Mouse (Mus musculus): ENCODE measurements around the gene Tyk2. TPM values are rescaled to one million over a fixed set of nuclear protein-coding genes. Genes with fewer than 3 reads are reported as not detected.

Gene Tyk2
- polyA plus RNA-seq (2016; fragmentation: Nextera tagmentation; extraction: Ambion mirVana), result 15.3 and 15.5 TPM in 2 replicates

DNA sequence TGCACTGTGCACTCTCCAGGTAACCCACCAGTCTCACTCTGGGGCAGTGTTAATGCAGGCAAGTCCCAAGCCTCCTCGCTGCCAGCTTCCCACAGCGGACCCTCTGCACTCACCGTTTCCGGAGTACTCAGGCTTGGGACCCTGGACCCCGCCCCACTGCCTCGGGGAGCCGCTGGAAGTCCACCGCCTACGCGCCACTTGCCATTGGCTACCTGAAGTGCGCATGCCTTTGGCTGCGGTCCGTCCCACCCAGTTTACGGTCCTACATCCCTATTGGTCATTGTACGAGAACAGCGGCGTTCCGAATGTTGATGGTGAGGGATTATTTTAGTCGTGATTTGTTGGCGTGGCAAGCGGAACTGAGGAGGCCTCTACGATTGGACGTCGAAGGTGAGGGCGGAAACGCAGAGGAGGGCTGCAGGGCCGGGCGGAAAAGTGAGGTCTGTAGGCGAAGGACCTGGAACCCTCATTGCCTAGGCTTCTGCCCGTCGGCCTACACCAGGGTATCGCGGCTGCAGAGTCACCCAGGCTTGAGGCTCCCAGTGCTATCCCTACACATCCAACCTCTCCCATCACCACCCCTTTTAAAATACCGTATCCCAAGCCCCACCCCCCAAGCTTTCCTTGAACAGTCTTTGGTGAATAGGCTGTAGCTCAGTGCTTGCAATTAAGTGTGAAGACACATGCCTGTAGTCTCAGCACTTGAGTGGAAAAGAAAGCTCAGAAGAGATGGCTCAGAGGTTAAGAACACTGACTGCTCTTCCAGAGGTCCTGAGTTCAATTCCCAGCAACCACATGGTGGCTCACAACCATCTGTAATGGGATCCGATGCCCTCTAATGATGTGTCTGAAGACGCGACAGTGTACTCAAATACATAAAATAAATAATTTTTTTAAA lies at the start of gene Tyk2:
Gene Tyk2, minus strand, starts transcription at position 185 of the 898 bp plus-strand sequence.
- peak within 1 kb of the TSS; percentile 81 for H3K27ac ChIP-seq
- 6% methylated on average over 37 of the region's 37 CpGs for WGBS

DNA sequence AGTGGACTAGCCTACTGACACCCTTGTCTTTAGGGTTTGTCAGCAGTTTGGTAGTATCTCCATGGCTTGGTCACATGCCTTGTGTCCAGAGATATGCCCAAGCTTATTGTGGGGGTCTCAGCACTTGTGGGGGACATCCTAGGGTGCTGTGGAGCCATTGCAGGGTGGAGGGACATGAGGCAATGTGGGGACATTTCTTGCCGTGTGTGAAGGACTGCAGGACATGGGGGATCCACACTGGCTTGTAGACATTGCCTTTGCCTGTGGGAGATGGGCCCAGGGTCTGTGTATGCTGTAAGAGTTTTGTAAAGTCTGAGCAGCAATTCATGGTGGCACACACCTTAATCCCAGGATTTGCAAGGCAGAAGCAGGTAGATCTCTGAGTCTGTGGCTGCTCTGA lies 49.8 kb upstream of the Tyk2 start:
- Histone ChIP-seq H3K27ac (no peak overlapping the region), H3K4me3 (no peak overlapping the region), H3K36me3 (no peaks in the 10 kb centered on the region), H3K27me3 (ENCODE audit: insufficient read depth, poor library complexity, severe bottlenecking) (peaks cover 63% of the 10 kb centered on the region), H3K4me1 (replicated peaks) (peaks cover 20% of the 10 kb centered on the region), H3K9me3 (no peaks in the 10 kb centered on the region)
- no peak for DNase-seq (ENCODE audit: low spot score)
- 56% methylated on average over 1 of the region's 1 CpGs for WGBS

More for the DNA sequence above, at the start of gene Tyk2:
- no peaks in the 10 kb centered on the region for H3K27me3 ChIP-seq (ENCODE audit: insufficient read depth, poor library complexity, severe bottlenecking)
- H3K36me3 ChIP-seq, result peaks cover 12% of the 10 kb centered on the region
- DNase-seq (ENCODE audit: low spot score), result peak; percentile 95
- H3K4me3 ChIP-seq, result peak within 1 kb of the TSS; percentile 61
- peaks cover 17% of the 10 kb centered on the region for H3K4me1 ChIP-seq (replicated peaks)
- H3K9me3 ChIP-seq, result no peaks in the 10 kb centered on the region

DNA sequence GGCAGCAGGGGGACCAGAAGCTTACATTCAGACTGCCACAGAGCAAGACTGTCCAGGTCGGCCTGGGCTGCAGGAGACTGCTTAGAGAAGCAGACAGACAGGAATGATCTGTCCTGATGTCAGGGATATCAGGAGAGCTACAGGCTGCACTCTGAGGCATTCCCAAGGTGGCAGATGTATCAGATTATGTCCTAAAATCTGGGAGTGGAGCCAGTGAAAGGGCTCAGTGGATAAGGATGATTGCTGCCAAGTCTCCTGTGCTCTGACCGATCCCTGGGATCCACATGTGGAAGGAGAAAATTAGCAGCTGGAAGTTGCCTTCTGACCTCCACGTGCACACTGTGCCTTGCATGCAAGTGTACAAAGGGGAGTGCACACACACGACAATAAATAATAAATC lies 49.4 kb upstream of the Tyk2 start:
- H3K9me3 ChIP-seq, result no peaks in the 10 kb centered on the region
- 65% methylated on average over 4 of the region's 4 CpGs for WGBS
- no peaks in the 10 kb centered on the region for H3K36me3 ChIP-seq
- no peak overlapping the region for H3K4me3 ChIP-seq
- peaks cover 20% of the 10 kb centered on the region for H3K4me1 ChIP-seq (replicated peaks)
- H3K27ac ChIP-seq, result no peak overlapping the region
- no peak for DNase-seq (ENCODE audit: low spot score)
- H3K27me3 ChIP-seq (ENCODE audit: insufficient read depth, poor library complexity, severe bottlenecking), result peaks cover 59% of the 10 kb centered on the region

DNA sequence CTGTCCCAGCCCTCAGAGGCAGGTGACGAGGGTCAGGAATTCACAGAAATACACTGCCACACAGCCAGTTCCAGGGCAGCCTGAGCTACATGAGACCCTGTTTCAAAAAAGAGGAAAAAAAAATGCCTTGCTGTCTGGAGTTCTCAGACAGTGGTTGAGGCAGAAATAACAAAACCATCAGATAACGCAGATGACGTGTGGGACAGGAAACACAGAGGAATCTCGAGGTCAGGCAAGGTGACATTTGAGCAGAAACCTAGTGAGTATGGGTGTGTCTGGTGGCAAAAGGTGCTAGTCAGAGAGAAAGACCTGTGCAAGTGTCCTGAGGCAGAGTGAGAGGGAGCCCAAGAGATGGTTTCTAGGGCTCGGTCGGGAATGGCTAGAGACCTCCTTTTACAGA lies 41.3 kb upstream of the Tyk2 start:
- Histone ChIP-seq H3K9me3 (no peaks in the 10 kb centered on the region), H3K36me3 (no peaks in the 10 kb centered on the region), H3K27me3 (ENCODE audit: insufficient read depth, poor library complexity, severe bottlenecking) (peaks cover 12% of the 10 kb centered on the region), H3K27ac (no peak overlapping the region), H3K4me1 (replicated peaks) (peaks cover 17% of the 10 kb centered on the region), H3K4me3 (no peak overlapping the region)
- 76% methylated on average over 6 of the region's 6 CpGs for WGBS
- no peak for DNase-seq (ENCODE audit: low spot score)

DNA sequence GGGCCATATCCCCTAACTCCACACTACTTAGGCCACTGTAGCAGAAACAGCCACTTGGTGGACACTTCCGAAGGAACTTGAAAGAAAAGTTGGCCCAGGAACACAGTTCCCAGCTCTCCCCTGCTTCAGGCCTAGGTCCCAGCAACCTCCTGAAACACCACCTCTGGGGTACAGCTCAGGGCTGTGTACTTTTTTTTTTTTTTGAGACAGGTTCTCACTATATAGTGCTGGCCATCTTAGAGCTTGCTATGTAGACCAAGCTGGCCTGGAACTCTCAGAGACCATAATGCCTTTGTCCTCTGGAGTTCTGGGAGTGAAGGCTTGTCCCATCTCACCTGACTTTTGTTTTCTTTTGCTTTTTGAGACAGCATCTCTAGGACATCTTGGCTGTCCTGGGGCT lies 38.1 kb upstream of the Tyk2 start:
- no peaks in the 10 kb centered on the region for H3K36me3 ChIP-seq
- DNase-seq (ENCODE audit: low spot score), result no peak
- 38% methylated on average over 1 of the region's 1 CpGs for WGBS
- H3K27ac ChIP-seq, result peak overlapping the region; percentile 71; the same call in 1 of the 2 replicates
- H3K9me3 ChIP-seq, result no peaks in the 10 kb centered on the region
- no peak overlapping the region for H3K4me3 ChIP-seq
- H3K27me3 ChIP-seq (ENCODE audit: insufficient read depth, poor library complexity, severe bottlenecking), result peaks cover 44% of the 10 kb centered on the region
- peaks cover 49% of the 10 kb centered on the region for H3K4me1 ChIP-seq (replicated peaks)

DNA sequence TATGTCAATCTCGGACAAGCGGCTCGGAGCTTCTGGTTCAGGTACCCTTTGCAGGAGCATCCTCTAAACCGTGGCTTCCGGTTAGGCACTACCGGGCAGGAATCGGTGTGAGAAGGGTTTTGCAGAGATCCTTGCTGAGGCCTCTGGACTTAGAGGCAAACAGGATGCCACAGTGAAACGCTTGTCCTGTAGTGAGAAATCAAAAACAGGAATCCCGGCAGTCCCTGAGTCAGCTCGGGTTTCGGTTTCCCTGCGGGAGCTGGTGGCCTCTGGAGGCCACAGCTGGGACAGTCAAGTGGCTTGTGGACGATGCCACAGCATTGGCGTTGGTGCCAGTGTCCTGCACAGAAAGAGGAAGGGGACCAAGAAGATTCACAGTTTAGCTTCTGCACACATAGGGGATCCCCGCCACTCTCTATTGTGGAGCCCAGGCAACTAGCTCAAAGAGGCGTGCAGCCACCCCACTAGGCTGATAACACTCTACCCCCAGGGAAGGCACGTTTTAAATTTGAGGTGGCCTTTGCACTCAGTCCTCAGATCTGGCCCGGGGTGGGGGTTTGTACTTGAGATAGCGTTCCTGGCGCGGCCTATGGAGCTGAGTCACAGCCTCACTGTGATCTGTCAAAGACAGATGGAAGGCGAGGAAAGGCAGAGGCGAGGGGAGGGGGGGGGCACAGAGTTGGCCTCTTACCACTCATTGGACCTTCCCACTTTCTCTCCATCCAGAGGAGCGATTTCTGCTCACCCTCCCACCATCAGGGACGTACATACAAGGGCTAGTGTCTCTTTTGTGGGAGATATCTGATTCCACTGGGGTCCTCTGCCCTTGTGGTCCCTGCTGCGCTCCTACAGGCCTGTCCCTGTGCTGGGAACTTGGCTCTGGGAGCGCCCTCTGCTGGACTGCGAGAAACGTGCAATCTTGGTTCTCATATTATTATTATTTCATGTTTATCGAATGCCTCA lies 37.4 kb upstream of the Tyk2 start:
- peak; percentile 82 for DNase-seq (ENCODE audit: low spot score)
- peaks cover 52% of the 10 kb centered on the region for H3K27me3 ChIP-seq (ENCODE audit: insufficient read depth, poor library complexity, severe bottlenecking)
- no peaks in the 10 kb centered on the region for H3K9me3 ChIP-seq
- H3K27ac ChIP-seq, result peak overlapping the region; percentile 71
- no peaks in the 10 kb centered on the region for H3K36me3 ChIP-seq
- H3K4me1 ChIP-seq (replicated peaks), result peaks cover 55% of the 10 kb centered on the region
- H3K4me3 ChIP-seq, result peak overlapping the region; percentile 29
- 11% methylated on average over 30 of the region's 30 CpGs for WGBS

DNA sequence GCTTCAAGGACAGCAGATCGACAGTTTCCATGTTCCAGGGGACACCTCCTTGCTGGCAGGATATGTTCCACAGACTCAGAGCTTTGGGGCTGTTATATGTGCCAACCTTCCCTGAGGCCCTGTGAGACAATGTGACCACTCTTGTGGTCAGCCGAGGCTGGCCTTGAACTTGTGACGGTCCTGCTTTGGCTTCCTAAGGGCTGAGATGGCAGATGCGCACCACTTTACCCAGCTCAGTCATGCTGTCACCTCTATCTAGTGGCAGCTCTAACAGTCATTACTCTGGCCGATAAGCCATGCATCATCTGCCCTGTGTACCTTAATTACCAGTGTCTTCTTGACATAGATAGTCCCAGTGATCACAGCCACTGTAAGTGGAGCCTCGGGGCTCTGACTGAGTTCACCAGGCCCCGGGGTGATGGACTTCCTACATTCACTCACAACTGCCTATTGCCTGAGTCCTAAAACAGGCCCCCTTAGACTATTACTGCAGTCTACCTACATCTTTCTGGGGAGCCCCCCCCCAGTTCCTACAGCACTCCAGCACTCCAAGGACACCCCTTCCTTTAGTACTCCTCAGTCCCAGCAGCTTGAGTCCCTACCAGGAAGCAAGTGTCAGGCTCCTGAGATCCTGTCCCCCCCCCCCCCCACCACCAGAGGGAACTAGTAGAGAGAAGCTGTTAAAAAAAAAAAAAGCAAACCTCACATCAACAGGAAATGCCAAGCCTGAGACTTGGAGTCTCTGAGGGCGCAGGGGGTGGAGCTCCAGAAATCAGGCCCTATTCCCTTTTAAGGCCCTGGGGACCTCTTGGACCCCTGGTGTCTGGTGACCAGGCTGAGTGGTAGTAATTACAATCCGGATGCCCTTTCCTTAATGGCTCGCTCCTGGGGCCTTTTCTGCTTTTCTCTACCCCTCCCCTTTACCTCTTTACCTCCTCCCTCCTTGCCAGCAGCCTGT lies 36.4 kb upstream of the Tyk2 start:
- Histone ChIP-seq H3K4me1 (replicated peaks) (peaks cover 55% of the 10 kb centered on the region), H3K27ac (peak overlapping the region; percentile 71), H3K9me3 (no peaks in the 10 kb centered on the region), H3K36me3 (no peaks in the 10 kb centered on the region), H3K27me3 (ENCODE audit: insufficient read depth, poor library complexity, severe bottlenecking) (peaks cover 62% of the 10 kb centered on the region), H3K4me3 (peak overlapping the region; percentile 29)
- DNase-seq (ENCODE audit: low spot score), result no peak
- 58% methylated on average over 10 of the region's 10 CpGs for WGBS

DNA sequence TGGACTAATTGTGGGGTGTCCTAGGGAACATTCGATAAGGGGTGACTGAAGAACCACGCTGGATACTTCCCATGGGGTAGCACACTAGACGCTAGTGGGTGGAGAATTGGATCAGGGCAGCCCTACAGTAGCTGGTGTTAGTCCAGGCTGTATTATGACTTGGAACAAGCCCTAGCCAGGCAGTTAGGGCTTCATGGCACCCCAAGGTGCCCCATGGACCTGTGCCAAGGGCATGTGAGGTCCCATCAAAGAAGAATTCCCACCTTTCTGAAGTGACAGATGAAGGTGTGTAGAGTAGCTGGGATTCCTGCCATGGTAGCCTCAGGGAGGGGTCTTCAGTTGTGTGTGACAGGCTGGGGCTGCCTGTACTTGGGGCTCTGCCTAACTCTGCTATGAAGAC lies 35.5 kb upstream of the Tyk2 start:
- Histone ChIP-seq H3K4me3 (peak overlapping the region; percentile 53), H3K36me3 (no peaks in the 10 kb centered on the region), H3K9me3 (no peaks in the 10 kb centered on the region), H3K27ac (peak overlapping the region; percentile 6; the same call in 1 of the 2 replicates), H3K27me3 (ENCODE audit: insufficient read depth, poor library complexity, severe bottlenecking) (peaks cover 71% of the 10 kb centered on the region), H3K4me1 (replicated peaks) (peaks cover 58% of the 10 kb centered on the region)
- no peak for DNase-seq (ENCODE audit: low spot score)
- 39% methylated on average over 3 of the region's 3 CpGs for WGBS

DNA sequence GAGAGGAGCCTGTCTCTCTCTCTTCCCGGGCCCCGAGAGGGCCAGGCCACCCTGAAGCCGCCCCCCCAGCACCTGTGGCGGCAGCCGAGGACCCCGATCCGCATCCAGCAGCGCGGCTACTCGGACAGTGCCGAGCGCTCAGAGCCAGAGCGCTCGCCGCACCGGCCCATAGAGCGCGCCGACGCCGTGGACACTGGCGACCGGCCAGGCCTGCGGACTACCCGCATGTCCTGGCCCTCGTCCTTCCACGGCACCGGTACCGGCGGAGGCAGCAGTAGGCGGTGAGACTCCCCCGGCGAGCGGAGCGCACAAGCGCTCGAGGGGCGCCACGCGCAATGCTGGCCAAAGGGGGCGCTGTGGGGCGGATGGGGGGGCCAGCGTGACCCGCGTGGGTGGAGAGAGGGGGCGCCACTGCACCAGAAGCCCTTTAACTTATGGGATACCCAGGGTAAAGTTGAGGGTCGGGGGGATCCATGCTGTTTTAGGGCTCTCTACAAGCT lies 35.0 kb upstream of the Tyk2 start:
- Histone ChIP-seq H3K36me3 (no peaks in the 10 kb centered on the region), H3K27me3 (ENCODE audit: insufficient read depth, poor library complexity, severe bottlenecking) (peaks cover 74% of the 10 kb centered on the region), H3K4me1 (replicated peaks) (peaks cover 63% of the 10 kb centered on the region), H3K4me3 (peak overlapping the region; percentile 53), H3K27ac (peak overlapping the region; percentile 68), H3K9me3 (no peaks in the 10 kb centered on the region)
- peak; percentile 59 for DNase-seq (ENCODE audit: low spot score)
- WGBS, result 1% methylated on average over 47 of the region's 47 CpGs

DNA sequence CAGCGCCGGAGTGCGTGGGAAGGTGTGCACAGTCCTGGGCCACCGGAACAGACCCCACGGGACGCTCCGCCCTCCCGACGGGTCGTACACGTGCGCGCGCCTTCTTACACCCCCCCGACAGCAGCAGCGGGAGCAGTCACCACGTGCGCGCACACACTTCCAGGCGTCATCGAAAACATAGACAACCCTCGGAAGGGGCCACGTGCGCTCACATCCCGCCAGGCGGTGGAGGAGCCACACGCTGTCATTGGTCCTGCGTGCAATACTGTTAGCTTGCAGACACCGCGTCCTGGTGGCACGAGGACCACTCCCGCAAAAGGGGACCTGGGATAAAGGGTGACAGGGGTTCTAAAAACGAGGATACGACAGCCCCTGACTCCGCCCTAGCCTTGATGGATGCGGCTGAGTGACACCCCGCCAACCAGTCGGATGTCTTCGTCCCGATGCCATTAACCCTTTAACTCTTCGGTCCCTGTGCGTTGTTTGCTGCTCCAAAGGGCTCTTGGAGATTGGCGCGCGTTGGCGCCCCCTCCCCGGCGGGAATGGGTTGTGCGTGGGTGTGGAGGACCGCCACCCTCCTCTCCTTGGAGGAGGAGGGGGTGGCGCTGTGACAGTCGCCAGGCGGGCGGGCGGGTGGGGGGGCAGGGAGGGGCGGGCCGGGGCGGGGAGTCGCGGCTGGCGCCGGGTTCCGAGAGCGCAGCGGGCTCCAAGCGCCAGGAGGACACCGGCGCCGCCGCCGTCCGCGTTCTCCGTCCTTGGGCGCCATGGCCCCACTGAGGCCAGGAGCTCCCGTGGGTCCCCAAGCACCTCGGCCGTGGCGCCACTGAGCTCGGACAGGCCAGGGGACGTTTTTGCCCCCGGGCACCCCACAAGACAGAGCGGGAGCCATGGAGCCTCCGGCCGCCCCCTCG lies 34.3 kb upstream of the Tyk2 start, which contains the start of gene Pde4a:
Gene Pde4a, plus strand, starts transcription at position 674 of the 911 bp plus-strand sequence.
- Histone ChIP-seq H3K9me3 (no peaks in the 10 kb centered on the region), H3K4me3 (peak within 1 kb of the TSS; percentile 53), H3K27ac (peak within 1 kb of the TSS; percentile 68), H3K4me1 (replicated peaks) (peaks cover 66% of the 10 kb centered on the region), H3K36me3 (no peaks in the 10 kb centered on the region), H3K27me3 (ENCODE audit: insufficient read depth, poor library complexity, severe bottlenecking) (peaks cover 81% of the 10 kb centered on the region)
- peak; percentile 45 for DNase-seq (ENCODE audit: low spot score)
- WGBS, result under 1% methylated on average over 84 of the region's 86 CpGs

DNA sequence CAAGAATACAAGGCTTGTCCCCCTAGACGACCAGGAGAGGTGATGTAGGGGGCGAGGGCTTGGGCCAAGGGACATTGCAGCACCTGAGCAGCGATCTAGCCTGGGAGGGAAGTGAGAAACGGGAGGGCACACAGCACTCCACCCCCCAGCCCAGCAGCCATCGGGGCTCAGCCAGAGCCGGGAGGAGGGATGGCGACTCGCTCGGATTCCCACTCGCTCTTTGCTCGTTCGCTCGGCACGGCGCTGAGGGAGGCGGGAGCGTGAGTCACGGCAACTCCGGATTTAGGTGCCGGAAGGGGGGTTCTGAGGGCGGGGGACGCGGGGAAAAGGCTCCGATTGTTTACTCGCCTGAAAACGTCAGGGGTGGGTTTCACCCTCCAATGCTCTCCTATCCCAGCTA lies 33.0 kb upstream of the Tyk2 start:
- no peak for DNase-seq (ENCODE audit: low spot score)
- peaks cover 65% of the 10 kb centered on the region for H3K4me1 ChIP-seq (replicated peaks)
- H3K27ac ChIP-seq, result no peak overlapping the region
- peak overlapping the region; percentile 36 for H3K4me3 ChIP-seq
- H3K9me3 ChIP-seq, result no peaks in the 10 kb centered on the region
- H3K36me3 ChIP-seq, result no peaks in the 10 kb centered on the region
- under 1% methylated on average over 26 of the region's 26 CpGs for WGBS
- H3K27me3 ChIP-seq (ENCODE audit: insufficient read depth, poor library complexity, severe bottlenecking), result peaks cover 83% of the 10 kb centered on the region
